Mouse (Mus musculus): ENCODE measurements around the gene E030025P04Rik.

- TF ChIP-seq POLR2A (IDR thresholded peaks at IDR 0.05; ENCODE audit: control insufficient read depth, low read depth, low read length) = no peak
- no peak for TF ChIP-seq CTCF (IDR thresholded peaks at IDR 0.05; ENCODE audit: control insufficient read depth, insufficient read depth, insufficient replicate concordance, low read depth, low read length)
These were observed 43.5 kb upstream of the E030025P04Rik start for GRCm38 (mm10) chr11:109187631-109188184.
